Mouse (Mus musculus): ENCODE results near the gene Ppp2r2d.

Ppp2r2d gene

DNA sequence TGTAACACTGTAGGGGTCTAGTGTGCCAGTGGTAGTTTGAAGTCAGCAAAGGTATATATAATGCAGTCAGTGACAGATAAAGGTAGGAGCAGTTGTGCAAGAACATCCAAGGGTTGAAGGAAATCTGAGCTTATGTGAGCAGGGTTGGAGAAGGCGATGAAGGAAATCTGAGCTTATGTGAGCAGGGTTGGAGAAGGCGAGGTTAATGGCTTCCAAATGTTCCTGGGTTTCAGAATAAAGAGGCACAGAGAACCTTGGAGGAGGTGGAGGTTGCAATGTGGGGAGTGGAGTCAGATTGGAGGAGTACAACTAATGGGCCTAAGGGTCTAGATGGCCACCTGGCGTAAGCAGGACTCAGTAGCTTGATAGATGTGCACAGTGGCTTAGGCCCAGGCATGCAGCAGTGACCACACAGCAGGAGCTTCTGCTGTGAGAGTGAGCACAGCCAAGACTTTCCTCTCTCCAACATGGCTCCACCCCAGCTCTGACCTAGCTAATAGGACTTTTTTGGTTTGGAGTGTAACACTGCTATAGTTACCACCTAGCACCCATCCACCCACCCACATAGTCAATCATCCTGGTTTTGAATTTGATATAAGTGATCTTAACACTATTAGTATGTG, 18.2 kb downstream of the Ppp2r2d start:
- DNase-seq: no peak

DNA sequence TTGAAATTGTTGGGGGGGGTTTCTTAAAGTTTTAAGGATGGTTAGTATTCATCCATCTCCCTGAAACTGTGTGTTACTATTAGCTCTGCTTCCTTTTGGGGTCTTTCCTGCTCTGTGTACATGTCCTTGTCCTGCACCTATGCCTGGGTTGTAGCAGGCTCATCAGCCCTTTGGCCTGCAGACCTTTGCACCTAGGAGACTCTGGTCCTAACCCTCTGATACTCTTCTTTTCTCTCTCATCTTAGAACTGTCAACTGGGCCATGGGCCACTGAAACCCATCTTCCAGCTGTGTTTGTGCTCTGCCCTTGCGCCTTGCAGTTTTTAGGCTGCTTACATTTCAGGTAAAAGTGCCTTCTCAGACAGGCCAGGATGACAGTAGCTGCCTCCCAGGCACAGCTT, 18.9 kb downstream of the Ppp2r2d start:
- DNase-seq: no peak

DNA sequence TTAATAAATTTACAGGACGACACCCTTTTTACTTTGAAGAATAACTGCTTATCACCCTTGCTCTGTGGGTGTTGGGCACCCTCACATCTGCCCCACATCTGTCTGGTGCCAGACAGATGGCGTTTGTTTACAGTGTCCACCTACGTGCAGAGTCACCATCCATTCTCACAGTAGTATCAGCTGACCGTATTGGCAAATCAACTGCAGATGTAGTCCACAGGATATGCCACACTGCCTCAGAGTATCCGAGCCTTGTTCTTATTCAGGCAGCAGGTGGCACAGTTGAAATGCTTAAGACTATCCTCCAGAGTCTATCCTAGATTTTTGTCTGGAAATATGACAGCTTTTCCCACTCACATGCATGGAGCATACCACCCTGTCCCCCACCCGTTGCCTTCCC, 21.4 kb downstream of the Ppp2r2d start:
- no peak for DNase-seq

DNA sequence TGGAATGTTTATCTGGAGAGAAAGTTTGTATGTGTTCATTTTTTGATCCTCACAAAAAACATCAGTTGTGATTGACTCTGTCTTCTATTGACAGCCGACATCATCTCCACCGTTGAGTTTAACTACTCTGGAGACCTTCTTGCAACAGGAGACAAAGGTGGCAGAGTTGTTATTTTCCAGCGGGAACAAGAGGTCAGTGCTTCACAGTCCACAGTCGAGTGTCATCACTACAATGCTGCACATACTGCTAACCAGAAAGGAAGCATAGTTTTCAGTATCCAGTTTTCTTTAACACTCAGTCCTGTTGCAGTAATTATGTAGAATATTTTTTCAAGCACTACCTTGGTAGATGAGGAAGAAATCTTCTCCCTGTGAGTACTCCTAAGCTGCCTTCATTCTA, 22.4 kb downstream of the Ppp2r2d start:
- DNase-seq: no peak

- DNase-seq: no peak
These were observed 27.1 kb downstream of the Ppp2r2d start for GRCm38 (mm10) chr7:138872956-138873355.

DNA sequence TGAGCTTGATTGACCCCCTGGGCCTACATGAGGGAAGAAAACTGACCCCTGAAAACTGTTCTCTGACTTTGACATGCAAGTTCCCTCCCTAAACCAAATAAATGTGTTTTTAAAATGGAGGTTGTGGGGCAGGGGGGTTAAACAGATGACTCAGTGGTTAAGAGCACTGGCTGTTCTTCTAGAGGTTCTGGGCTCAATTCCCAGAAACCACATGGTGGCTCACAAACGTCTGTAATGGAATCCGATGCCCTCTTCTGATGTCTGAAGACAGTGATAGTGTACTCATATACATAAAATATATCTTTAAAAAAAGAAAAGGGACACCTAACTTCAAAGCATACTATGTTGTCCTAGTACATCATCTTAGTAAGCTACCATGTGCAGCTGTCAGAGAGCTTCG, 29.2 kb downstream of the Ppp2r2d start:
- DNase-seq: no peak

DNA sequence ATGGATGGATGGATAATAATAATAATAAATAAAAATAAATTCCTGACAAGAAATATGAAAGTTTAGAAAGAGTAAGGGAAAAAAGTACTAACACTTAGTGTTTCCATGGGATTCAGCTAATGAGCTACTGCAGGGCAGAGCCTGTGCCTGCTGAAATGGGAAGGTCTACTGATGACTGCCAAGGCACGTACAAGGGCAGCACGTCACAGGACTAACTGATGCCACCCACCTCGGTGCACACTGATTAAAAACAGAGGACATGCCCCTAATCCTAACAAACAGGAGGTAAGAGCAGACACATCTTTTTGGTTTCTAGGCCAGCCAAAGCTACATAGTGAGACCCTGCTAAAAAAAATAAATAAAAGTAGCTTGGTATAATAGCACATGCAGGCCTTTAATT, 37.8 kb downstream of the Ppp2r2d start:
- no peak for DNase-seq

DNA sequence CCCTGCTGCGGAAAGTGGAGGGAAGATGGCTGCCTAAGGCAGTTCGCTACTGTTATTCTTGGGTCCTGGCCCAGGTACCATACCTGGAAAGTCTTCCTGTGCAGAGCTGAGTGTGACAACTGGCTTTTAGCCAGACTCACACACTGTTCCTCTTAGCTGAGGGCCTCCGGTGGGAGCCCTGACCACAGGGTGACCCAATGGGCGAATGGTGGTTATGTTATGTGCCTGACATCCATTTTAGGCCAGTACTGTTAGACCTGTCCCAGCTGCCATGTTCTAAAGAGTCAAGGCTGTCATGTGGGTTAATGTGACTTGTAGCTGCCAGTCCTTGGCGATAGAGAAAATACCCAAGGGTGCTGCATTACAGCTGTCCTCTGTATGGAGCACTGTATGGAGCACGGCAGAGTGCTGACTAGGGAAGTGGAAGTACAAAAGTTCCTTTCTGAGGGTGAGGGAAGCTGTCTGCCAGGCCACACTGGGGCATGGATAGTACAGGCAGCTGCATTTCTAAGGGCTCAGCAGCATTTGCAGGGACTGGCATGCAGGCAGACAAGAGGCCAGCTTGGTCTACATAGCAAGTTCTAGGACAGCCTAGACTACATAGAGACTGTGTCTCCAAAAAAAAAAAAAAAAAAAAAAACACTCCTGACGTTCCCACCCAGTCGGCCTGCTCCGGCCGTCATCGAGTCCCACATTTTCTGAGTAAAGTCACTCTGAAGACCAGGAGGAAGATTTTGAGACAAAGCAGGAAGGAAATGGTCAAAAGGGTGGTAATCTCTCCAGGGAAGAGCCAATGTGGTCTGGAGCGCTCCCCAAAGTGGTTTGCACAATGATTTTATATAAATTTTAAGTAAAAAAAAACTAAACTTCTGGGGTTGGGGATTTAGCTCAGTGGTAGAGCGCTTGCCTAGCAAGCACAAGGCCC, 39.7 kb downstream of the Ppp2r2d start:
- DNase-seq: no peak

DNA sequence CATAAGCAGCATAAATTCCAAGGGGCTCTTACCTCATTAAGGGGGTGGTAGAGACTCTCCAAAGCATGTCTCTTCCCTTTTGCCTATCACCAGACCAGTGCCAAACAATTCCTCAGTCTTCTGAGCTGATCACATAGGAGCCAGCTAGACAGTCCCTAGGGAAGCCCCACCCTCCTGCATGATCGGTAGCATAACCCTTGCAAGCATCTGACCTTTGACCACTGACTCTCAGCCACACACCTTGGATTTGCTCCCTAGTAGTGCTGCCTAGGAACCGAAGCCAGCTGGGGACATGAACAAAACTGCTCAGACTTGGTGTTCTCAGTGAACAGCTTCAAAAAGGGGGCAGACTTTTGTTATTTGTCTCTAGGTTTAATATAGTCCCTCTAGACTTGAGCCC, 52.2 kb downstream of the Ppp2r2d start:
- no peak for DNase-seq

DNA sequence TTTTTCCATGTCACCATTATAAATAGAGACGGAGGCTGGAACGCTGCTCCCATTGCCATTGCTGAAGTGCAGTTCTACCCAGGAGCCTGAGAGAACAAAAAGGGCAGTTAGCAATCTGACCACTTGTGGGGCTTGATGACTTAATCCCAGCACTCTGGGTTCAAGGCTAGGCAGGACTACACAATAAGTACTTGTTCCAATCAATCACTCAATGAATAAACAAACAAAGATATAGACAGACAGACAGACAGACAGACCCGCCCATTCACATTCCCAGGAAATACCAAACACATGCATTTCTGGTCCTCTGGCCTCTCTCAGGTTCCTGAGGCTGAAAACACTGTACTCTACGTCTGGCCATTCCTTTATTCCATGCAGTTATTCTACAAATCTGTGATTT, 52.9 kb downstream of the Ppp2r2d start:
- no peak for DNase-seq

GRCm38 (mm10) chr7:138903886-138904435, 58.1 kb downstream of the Ppp2r2d start:
- no peak for DNase-seq

- DNase-seq: peak; percentile 25
These were observed 60.6 kb downstream of the Ppp2r2d start for GRCm38 (mm10) chr7:138906441-138906840.

DNA sequence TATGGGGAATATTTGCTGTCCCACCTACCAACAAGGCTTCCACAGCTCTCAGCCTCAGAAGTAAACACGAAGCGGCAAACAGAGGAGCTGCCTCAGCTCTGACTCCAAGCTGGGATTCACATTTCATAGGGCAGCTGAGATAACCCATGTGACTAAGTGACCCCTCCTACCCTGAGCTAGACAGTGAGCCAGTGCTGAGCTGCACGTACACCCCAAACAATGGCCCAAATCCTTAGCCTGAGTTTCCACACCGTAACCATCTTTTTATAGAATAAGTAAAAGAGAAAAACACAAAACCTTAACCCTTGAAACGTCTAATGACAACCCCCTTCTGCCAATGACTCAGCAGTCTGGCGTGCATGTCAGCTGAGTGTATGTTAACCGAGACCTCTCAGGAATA, 61.2 kb downstream of the Ppp2r2d start:
- DNase-seq: peak; percentile 46

DNA sequence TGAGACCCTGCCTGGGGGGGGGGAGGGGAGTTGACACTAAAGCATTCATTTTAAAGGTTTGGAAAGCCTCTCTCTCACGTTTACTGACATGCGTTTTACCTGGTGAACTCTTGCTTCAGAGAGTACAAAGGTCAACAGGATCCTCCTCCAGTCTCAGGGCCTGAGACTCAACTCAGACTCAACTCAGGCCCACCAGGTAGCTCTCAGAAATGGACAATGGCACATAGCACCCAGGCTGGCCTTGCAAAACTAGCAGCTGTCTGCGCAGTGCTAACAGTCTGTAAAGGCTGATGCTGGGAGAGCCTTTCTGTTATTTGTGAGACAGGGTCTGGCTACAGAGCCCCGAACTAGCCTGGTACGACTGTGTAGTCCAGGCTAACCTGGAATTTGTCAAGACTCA, 62.1 kb downstream of the Ppp2r2d start:
- no peak for DNase-seq

- no peak for DNase-seq
These were observed 62.9 kb downstream of the Ppp2r2d start for GRCm38 (mm10) chr7:138908768-138909276.

DNA sequence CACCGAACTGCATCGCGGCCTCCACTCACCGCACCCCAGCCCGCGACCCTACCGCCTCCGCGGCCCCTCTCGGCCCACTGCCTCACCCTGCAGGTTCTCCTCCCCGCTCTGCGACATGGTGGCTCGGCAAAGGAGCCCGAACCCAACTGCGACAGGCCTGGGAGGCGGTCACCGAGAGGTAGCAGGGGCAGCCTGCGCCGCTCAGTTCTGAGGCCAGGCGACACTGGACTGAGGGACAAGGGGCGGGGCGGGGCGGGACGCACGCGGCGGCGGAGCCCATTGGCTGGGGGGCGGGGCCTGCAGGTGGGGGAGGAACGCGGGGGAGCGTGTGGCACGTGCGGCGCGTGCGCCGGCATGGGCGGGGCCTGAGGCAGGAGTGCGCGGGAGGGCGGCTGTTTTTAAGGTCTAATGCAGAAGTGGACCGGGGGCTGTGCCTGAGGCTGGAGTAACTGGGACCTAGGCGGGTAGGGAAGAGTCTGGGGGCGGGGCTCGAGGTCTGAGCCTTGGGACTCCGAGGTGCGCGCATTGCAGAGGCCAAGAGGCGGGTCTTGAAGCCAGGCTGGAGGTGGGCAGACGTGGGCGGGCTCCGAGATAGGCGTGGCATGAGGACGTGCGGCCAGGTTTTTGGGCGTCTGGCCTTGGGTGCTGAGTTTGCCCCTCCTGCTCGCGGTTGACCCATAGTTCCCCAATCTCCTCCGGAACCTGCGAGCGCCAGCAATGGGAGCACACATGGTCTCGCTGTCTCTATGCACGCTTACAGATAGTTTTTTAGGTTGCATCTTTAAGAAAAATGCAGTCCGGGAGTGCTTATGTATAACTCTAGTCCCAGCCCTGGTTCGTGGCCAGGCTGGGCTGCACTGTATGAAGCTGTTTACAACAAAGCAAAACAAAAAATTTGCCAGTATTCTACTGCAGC, 63.7 kb downstream of the Ppp2r2d start, which contains the start of gene Bnip3:
Gene Bnip3, minus strand, starts transcription at position 243 of the 916 bp plus-strand sequence.
- DNase-seq: peak; percentile 91

- no peak for DNase-seq
These were observed 64.3 kb downstream of the Ppp2r2d start for GRCm38 (mm10) chr7:138910193-138910562.

DNA sequence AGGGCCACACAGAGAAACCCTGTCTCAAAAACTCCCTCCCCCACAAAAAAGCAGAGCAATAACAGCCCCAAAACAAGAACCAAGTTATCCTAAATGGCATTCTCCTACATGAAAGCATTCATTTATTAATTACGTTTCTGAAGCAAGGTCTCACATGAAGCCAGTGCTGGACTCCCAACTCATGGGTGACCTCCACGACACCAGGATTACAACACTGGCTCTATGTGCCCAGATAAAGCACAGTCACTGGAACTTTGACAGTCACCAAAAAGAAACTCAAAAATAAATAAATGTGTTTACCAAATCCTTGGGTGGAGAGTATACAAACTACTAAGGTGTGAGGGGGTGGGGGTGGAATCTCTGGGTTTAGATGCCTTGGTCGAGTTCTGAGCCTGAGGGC, 67.7 kb downstream of the Ppp2r2d start:
- DNase-seq: no peak

DNA sequence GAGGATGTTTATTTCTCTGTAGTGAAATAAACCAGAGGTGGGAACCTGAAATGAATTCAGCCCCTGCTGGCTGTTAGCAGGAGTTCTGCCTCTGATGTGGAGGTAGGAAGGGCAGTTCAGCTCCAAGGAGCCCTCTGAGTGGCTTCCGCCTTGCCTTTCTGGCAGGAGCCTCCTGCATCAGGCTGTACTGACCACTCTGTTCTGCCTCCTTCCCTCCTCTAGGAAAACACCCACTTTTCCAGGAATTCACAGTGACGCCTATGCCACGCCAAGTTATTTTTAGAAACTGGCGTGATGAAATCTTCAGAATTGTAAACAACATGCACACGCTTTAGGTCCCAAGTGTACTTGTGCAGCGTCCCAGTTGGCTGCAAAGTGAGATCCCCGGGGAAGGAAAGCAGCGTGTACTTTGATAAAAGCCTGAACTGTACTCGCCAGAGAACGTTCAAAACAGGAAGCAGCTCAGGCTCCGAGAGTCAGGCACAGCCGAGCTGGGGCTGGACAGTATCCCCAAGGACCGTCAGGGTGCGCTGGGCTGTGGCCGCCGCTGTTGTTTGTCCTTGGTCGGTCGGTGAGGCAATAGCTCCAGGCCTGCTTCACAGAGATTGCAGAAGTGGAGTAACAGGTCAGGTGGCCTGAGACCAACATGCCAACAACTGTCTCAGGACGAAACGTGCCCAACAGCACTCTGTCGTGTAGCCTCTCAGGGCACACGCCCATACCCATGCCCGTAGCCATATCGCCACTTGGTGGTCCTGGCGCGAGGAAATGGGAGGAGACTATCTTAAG, 73.5 kb downstream of the Ppp2r2d start:
- DNase-seq: peak; percentile 86

DNA sequence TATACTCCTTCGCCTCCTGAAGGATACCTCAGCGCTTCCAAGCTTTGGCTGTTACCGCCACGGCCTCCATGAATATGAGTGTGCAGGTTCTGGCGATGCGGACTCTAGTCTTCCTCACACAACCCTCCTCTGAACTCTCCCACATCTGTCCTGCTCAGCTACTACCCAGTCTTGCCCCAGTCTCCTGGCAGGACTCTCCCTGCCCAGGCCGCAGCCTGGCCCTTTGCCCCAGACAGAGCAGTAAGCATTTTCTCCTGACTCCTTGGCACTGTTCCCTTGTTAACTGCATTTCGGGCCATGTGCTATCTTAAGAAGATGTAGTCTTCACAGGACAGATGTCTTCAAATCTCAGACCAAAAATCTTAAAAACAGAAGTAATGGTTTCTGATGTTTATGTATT, 75.7 kb downstream of the Ppp2r2d start:
- no peak for DNase-seq

DNA sequence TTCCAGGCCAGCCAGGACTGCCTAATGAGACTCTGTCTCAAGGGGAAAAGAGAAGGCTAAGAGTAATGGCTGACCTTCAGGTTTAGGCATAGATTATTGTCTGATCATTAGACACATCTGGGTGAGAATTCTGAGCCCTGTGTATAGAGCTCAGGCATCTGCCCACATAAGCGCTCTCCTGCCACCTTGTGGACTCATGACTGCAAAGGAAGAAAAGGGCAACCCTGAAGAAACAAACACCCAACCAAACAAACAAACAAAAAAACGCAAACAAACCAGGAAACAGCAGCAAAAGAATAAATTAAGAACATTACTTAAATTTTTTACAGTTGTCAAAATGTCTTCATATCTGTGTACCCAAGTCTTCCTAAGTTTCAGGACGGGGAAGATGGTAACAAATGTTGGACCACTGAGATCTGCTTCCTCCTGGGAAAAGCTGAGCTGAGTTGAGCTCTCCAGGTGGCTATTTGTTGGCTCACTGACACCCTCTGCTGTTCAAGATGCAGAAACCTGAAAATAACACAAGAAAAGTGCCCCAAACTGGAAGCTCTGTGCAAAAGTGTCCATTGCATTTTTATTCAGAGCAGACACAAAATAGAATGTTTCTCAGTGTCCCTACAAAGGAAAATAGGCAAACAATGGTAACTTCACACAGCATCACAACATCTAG, 78.0 kb downstream of the Ppp2r2d start:
- peak; percentile 49 for DNase-seq
